Mouse (Mus musculus) C2C12 (cell line): ENCODE data around the gene Tmem256. TPM values are rescaled to one million over a fixed set of nuclear protein-coding genes. Genes with fewer than 3 reads are reported as not detected.

Experiments
- H3K27me3 ChIP-seq: one replicate; pipeline ENCODE4 v1.6.1; 2011; ENCODE audit not compliant: control insufficient read depth, insufficient read depth, insufficient read length
- H3K36me3 ChIP-seq: one replicate; pipeline ENCODE4 v1.6.1; 2011; ENCODE audit not compliant: control insufficient read depth, insufficient read depth
- H3K4me3 ChIP-seq: one replicate; pipeline ENCODE4 v1.5.1; 2011; ENCODE audit warnings: mild to moderate bottlenecking, control low read depth; ENCODE audit not compliant: poor library complexity, insufficient read depth, severe bottlenecking
- H3K79me2 ChIP-seq: one replicate; pipeline ENCODE4 v1.6.1; 2011; ENCODE audit not compliant: control insufficient read depth, insufficient read depth
- H3K79me3 ChIP-seq: one replicate; pipeline ENCODE4 v1.6.1; 2011; ENCODE audit warnings: low read depth, control low read depth
- H3ac ChIP-seq: one replicate; pipeline ENCODE3; 2011; ENCODE audit warnings: low read depth; ENCODE audit not compliant: control insufficient read depth, insufficient read length
- CEBPB ChIP-seq: IDR thresholded peaks from one replicate; pipeline ENCODE4 v1.6.1; 2011; ENCODE audit warnings: low read depth, mild to moderate bottlenecking, control low read depth, moderate library complexity
- CTCF ChIP-seq: IDR thresholded peaks from one replicate; pipeline ENCODE4 v1.5.1; 2011; ENCODE audit not compliant: control insufficient read depth, insufficient read depth, insufficient read length
- FOSL1 ChIP-seq: IDR thresholded peaks from one replicate; pipeline ENCODE4 v1.8.0; 2011; ENCODE audit warnings: mild to moderate bottlenecking, low read length; ENCODE audit not compliant: poor library complexity, insufficient read depth, severe bottlenecking
- MAX ChIP-seq: IDR thresholded peaks from one replicate; pipeline ENCODE4 v1.6.1; 2011; ENCODE audit warnings: mild to moderate bottlenecking, control low read depth
- MYOD1 ChIP-seq: IDR thresholded peaks from one replicate; pipeline ENCODE4 v1.6.1; 2011; ENCODE audit warnings: low read depth; ENCODE audit not compliant: control insufficient read depth, insufficient read length
- MYOG ChIP-seq: IDR thresholded peaks from one replicate; pipeline ENCODE4 v1.6.1; 2011; ENCODE audit not compliant: control insufficient read depth, insufficient read length; ENCODE audit errors: extremely low read depth
- USF1 ChIP-seq: IDR thresholded peaks from one replicate; pipeline ENCODE4 v1.6.1; 2011; ENCODE audit warnings: low read depth, mild to moderate bottlenecking, control low read depth, moderate library complexity
- polyA plus RNA-seq: library from polyadenylated mRNA; unstranded; fragments of >200 nt; fragmentation: generic; extraction: Trizol; gene quantifications from one replicate; pipeline ENCODE4 v1.2.1, GENCODE M21; 2012; ENCODE audit warnings: missing spikeins

Tmem256 gene
- polyA plus RNA-seq, 1 experiment: 260 TPM

- no peaks in the 10 kb centered on the region for H3K79me2 ChIP-seq
- H3K27me3 ChIP-seq: no peaks in the 10 kb centered on the region
- no peak overlapping the region for H3ac ChIP-seq
- H3K79me3 ChIP-seq: no peaks in the 10 kb centered on the region
- no peak overlapping the region for H3K4me3 ChIP-seq
- H3K36me3 ChIP-seq: peaks cover 6% of the 10 kb centered on the region
- peak; percentile 68 for TF ChIP-seq CEBPB
- no peak for TF ChIP-seq CTCF
- TF ChIP-seq FOSL1: peak; percentile 27
- TF ChIP-seq MYOD1: peak; percentile 61
These were observed 40.4 kb upstream of the Tmem256 start for GRCm38 (mm10) chr11:69797924-69798323.

- no peak overlapping the region for H3ac ChIP-seq
- no peaks in the 10 kb centered on the region for H3K36me3 ChIP-seq
- TF ChIP-seq MYOD1 (no peak), FOSL1 (no peak), MYOG (no peak), CEBPB (no peak), USF1 (no peak), CTCF (no peak), MAX (no peak)
- H3K79me3 ChIP-seq: no peaks in the 10 kb centered on the region
- H3K4me3 ChIP-seq: peak overlapping the region; percentile 2
- no peaks in the 10 kb centered on the region for H3K79me2 ChIP-seq
- H3K27me3 ChIP-seq: no peaks in the 10 kb centered on the region
These were observed 38.7 kb upstream of the Tmem256 start for GRCm38 (mm10) chr11:69799394-69800137.

GRCm38 (mm10) chr11:69800138-69800391, 38.2 kb upstream of the Tmem256 start:
- H3K27me3 ChIP-seq: no peaks in the 10 kb centered on the region
- TF ChIP-seq USF1 (no peak), MAX (no peak), FOSL1 (no peak), MYOD1 (peak; percentile 83), CTCF (no peak), MYOG (no peak), CEBPB (no peak)
- H3K4me3 ChIP-seq: peak overlapping the region; percentile 2
- no peaks in the 10 kb centered on the region for H3K36me3 ChIP-seq
- H3K79me3 ChIP-seq: no peaks in the 10 kb centered on the region
- H3ac ChIP-seq: no peak overlapping the region
- no peaks in the 10 kb centered on the region for H3K79me2 ChIP-seq

GRCm38 (mm10) chr11:69800392-69801197, 37.7 kb upstream of the Tmem256 start:
- Histone ChIP-seq H3K79me2 (no peaks in the 10 kb centered on the region), H3K27me3 (no peaks in the 10 kb centered on the region), H3K36me3 (no peaks in the 10 kb centered on the region), H3K79me3 (no peaks in the 10 kb centered on the region), H3K4me3 (peak overlapping the region; percentile 2), H3ac (peak overlapping the region; percentile 58)
- TF ChIP-seq USF1 (peak; percentile 36), MAX (no peak)

- no peaks in the 10 kb centered on the region for H3K79me2 ChIP-seq
- peak within 1 kb of the TSS; percentile 90 for H3ac ChIP-seq
- TF ChIP-seq FOSL1 (no peak), MYOD1 (no peak), CTCF (no peak), USF1 (no peak), MAX (no peak), MYOG (no peak)
- H3K4me3 ChIP-seq: peak within 1 kb of the TSS; percentile 34
- no peaks in the 10 kb centered on the region for H3K27me3 ChIP-seq
- H3K79me3 ChIP-seq: no peaks in the 10 kb centered on the region
- H3K36me3 ChIP-seq: no peaks in the 10 kb centered on the region
These were observed 36.8 kb upstream of the Tmem256 start, which contains the start of gene Fgf11 for GRCm38 (mm10) chr11:69801379-69801977. Gene Fgf11 (minus strand): TSS chr11:69801857.

- H3K27me3 ChIP-seq: no peaks in the 10 kb centered on the region
- no peaks in the 10 kb centered on the region for H3K36me3 ChIP-seq
- H3K4me3 ChIP-seq: peak overlapping the region; percentile 34
- H3ac ChIP-seq: peak overlapping the region; percentile 90
- H3K79me3 ChIP-seq: no peaks in the 10 kb centered on the region
- no peaks in the 10 kb centered on the region for H3K79me2 ChIP-seq
- TF ChIP-seq CEBPB (no peak), FOSL1 (no peak), MYOD1 (no peak), USF1 (no peak), MAX (no peak), MYOG (no peak), CTCF (no peak)
These were observed 35.6 kb upstream of the Tmem256 start for GRCm38 (mm10) chr11:69802648-69803105.
